Mouse (Mus musculus) skeletal muscle tissue, postnatal 0 days (tissue): ENCODE results near the gene Suv39h2. TPM values are rescaled to one million over a fixed set of nuclear protein-coding genes. Genes with fewer than 3 reads are reported as not detected.

Experiments used
- polyA plus RNA-seq: library from polyadenylated mRNA; unstranded; fragments of >200 nt; fragmentation: Nextera tagmentation; extraction: Ambion mirVana; gene quantifications from 2 replicates; pipeline ENCODE4 v1.2.1, GENCODE M21; 2015

The Suv39h2 gene
- 1.9 and 2.0 TPM in 2 replicates for polyA plus RNA-seq

DNA sequence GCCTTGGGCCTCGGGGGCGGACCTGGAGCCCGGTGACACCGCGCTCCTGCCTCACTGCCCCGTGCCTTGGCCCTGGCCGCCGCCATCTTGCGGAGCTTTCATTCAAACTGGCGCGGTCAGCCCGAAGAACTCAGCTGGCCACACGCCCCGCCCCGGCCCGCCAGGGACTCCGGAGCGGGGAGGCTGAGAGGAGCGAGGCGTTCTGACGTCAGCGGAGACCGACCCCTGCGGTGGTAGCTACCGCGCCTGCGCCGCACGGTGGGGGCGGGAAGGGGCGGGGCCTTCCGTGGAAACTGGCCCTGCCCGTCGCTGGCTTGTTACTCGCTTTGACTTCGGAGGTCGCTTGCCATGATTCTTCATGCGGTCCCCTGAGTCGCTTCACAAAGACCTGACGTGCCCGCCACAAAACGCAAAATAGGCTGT, at the start of gene Suv39h2:
Gene Suv39h2, minus strand, starts transcription at position 171 of the 423 bp plus-strand sequence.

DNA sequence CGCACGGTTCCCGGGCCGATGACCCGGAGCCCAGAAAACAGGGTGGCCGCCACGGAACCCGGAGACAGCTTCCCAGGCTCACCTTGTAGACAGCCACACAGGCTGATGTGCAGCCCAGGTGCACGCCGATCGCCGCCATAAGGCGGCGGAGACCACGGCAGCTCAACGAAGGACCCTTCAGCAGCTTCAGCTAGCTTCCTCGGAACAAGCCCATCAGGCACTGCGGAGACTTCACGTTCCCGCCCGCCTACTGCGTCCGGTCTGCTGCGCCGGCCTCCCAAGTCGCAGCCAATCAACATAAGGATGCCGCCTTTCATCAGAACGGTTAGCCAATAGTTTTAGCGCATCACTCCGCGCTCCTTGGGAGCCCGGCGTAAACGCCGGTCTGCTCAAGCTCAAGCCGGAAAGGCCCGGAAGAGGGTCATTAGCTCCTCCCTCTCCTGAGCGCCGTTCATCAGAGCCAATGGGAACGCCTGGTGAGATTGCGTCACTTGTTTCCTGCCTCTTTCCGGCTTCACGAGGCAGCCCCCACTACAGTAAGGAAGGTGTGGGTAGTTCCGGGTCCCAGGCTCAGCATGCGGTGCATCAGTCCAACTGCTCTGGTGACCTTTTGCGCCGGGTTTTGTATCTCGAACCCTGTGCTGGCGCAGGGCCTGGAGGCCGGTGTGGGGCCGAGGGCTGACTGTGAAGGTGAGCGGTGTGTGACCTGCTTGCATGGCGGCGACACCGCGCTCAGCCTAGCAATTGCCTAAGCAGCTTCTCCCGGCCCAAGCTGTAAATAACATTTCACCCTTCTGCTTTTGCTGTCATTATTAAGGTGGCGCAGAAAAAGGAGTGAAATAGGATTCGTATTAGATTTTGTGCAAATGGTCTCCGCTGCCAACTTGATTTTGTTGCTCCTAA, 38.0 kb upstream of the Suv39h2 start, which contains the start of the genes Gm45902, Hspa14 and Cdnf:
Gene Gm45902, minus strand, starts transcription at position 239 of the 903 bp plus-strand sequence.
Gene Hspa14, minus strand, starts transcription at position 263 of the 903 bp plus-strand sequence.
Gene Cdnf, plus strand, starts transcription at position 479 of the 903 bp plus-strand sequence.

DNA sequence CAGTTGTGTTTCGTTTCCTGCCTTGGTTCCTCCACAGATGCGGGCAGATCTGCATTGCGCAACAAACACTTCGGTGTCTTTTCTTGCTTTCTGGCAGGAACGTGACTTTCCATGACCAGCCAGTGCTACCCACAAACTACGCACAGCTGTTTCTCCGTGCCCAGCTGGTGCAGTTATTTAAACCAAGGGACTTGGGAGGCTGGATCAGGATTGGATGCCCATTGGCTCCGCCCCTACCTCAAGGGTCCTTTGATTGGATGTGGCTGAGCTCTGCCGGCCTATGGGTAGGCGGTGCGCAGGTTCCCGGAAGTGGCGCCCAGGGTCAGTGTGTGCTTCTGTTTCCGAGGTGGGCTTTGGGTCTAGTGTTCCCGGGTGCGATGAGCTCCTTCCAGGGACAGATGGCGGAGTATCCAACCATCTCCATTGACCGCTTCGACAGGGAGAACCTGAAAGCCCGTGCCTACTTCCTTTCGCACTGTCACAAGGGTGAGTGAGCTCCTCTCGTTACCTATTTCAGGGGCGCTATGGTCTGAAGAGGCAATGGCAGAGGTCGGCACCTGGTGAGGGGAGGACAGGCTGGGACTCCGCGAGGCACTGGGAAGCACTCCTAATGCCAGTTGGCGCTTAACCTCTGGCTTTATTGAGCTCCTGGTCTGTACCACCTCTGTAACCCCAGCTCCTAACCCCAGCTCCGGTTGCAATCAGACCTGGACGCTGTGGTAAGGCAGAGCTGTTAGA, 50.8 kb downstream of the Suv39h2 start, which contains the start of gene Dclre1c:
Gene Dclre1c, plus strand, starts transcription at position 291 of the 738 bp plus-strand sequence.

DNA sequence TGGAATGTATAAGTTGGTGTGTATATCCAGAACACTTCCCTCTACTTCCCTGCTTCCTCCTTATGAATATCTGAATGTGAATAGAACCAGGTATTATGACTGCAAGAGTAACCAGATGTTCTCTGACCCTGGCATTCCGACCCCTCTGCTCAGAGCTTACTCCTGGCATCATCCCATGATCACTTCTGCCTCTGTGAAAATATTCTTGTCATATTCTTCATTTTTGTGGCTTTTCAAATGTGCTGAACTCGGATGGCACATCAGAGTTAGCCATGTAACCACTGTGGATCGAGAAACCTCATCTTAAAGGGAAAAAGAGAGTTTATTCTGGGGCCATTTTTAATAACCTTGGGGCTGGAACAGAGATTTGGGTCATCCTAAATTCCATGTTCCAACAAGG, 52.3 kb downstream of the Suv39h2 start, which contains the start of gene Meig1:
Gene Meig1, minus strand, starts transcription at position 101 of the 400 bp plus-strand sequence.

Other genes starting within 250 kb of the Suv39h2 start
- 11.8 and 12.3 TPM in 2 replicates for gene Nmt2, start 190.8 kb downstream of the Suv39h2 start, polyA plus RNA-seq
- gene Rpp38, start 142.4 kb downstream of the Suv39h2 start, polyA plus RNA-seq = 11.2 and 11.4 TPM in 2 replicates
- gene Acbd7, start 138.9 kb downstream of the Suv39h2 start, polyA plus RNA-seq = 1.3 and 1.7 TPM in 2 replicates
- gene Olah, start 77.8 kb downstream of the Suv39h2 start, polyA plus RNA-seq = not detected in 2 replicates
- 0.39 TPM in 1 of 2 replicates, not detected in the other for gene Meig1, start 52.4 kb downstream of the Suv39h2 start, polyA plus RNA-seq
- 2.7 and 3.2 TPM in 2 replicates for gene Dclre1c, start 50.9 kb downstream of the Suv39h2 start, polyA plus RNA-seq
- gene Gm45902, start 37.8 kb upstream of the Suv39h2 start, polyA plus RNA-seq = 1.4 and 1.5 TPM in 2 replicates
- gene Hspa14, start 37.8 kb upstream of the Suv39h2 start, polyA plus RNA-seq = 31.2 and 34.1 TPM in 2 replicates
- 1.9 and 2.2 TPM in 2 replicates for gene Cdnf, start 38.0 kb upstream of the Suv39h2 start, polyA plus RNA-seq
- gene Fam107b, start 95.5 kb upstream of the Suv39h2 start, polyA plus RNA-seq = 9.0 and 10.6 TPM in 2 replicates